Mouse (Mus musculus) limb, embryonic 14.5 days (tissue): Measurements from ENCODE around the gene Rsph1. TPM values are rescaled to one million over a fixed set of nuclear protein-coding genes. Genes with fewer than 3 reads are reported as not detected.
"Not testable (repeated sequence)": the region's sequence is repeated elsewhere in the genome, so short reads cannot be mapped to it uniquely, and the experiment has no call there.

Source experiments
- ATAC-seq: fragments of 200-750 bp; cut with Nextera tagmentation; 2 replicates; pipeline ENCODE4 v1.8.0; 2017; ENCODE audit warnings: low read depth, moderate number of reproducible peaks, moderate TSS enrichment; ENCODE audit not compliant: low FRiP score
- DNase-seq: peaks from one replicate; pipeline ENCODE4 v3.0.0-alpha.2; 2015; ENCODE audit warnings: low spot score
- H3K27ac ChIP-seq: fragments of 300-500 bp; sonication (generic); replicated peaks from 2 replicates; pipeline ENCODE4 v1.5.1; 2014; ENCODE audit warnings: low read depth, mild to moderate bottlenecking, low read length, moderate library complexity, mixed read lengths
- H3K27me3 ChIP-seq: fragments of 300-500 bp; sonication (generic); 2 replicates; pipeline ENCODE4 v1.6.1; 2014; ENCODE audit warnings: low read length, mixed read lengths; ENCODE audit not compliant: control insufficient read depth, insufficient read depth
- H3K36me3 ChIP-seq: fragments of 300-500 bp; sonication (generic); 2 replicates; pipeline ENCODE4 v1.6.1; 2014; ENCODE audit warnings: mild to moderate bottlenecking, low read length, moderate library complexity, mixed read lengths; ENCODE audit not compliant: control insufficient read depth, insufficient read depth
- H3K4me1 ChIP-seq: fragments of 300-500 bp; sonication (generic); 2 replicates; pipeline ENCODE4 v1.6.1; 2014; ENCODE audit warnings: antibody characterized with exemption, low read length, mixed read lengths; ENCODE audit not compliant: control insufficient read depth, insufficient read depth
- H3K4me2 ChIP-seq: fragments of 300-500 bp; sonication (generic); replicated peaks from 2 replicates; pipeline ENCODE4 v1.6.1; 2014; ENCODE audit warnings: low read depth, mild to moderate bottlenecking, low read length, moderate library complexity; ENCODE audit not compliant: severe bottlenecking
- H3K4me3 ChIP-seq: fragments of 300-500 bp; sonication (generic); replicated peaks from 2 replicates; pipeline ENCODE4 v1.5.1; 2014; ENCODE audit warnings: low read length
- H3K9ac ChIP-seq: fragments of 300-500 bp; sonication (generic); 2 replicates; pipeline ENCODE4 v1.6.1; 2014; ENCODE audit warnings: mild to moderate bottlenecking, low read depth, low read length, moderate library complexity; ENCODE audit not compliant: severe bottlenecking
- H3K9me3 ChIP-seq: fragments of 300-500 bp; sonication (generic); 2 replicates; pipeline ENCODE4 v1.6.1; 2016; ENCODE audit warnings: low read length; ENCODE audit not compliant: control insufficient read depth
- POLR2A ChIP-seq: fragments of 200-500 bp; IDR thresholded peaks from 2 replicates; pipeline ENCODE4 v1.8.0; 2012; ENCODE audit warnings: inconsistent platforms, mild to moderate bottlenecking, moderate library complexity, borderline replicate concordance; ENCODE audit not compliant: insufficient read depth, insufficient read length; ENCODE audit errors: extremely low read depth
- WGBS: fragments of 180-500 bp; shearing (Covaris S2); extraction: QIAGEN DNeasy Blood & Tissue Kit; methylation state at CpG from one replicate; pipeline ENCODE4 v1.1.7; 2014; 5-methylcytosine and 5-hydroxymethylcytosine counted together
- polyA plus RNA-seq, 2 experiments: library from polyadenylated mRNA; depleted of rRNA in 1 of 2; stranded (reverse) in 1 of 2; unstranded in 1 of 2; fragments of >200 nt; fragmentation: Nextera tagmentation in 1 of 2; extraction: Ambion mirVana in 1 of 2; gene quantifications; 2 replicates each; pipeline versions ENCODE4 v1.2.1 to v1.2.3; 2012 to 2014

Gene Rsph1
- polyA plus RNA-seq, 2 experiments = 0.18 to 0.33 TPM

GRCm38 (mm10) chr17:31273631-31274030 lies 3.6 kb downstream of the Rsph1 start:
- Histone ChIP-seq H3K4me3 (no peak overlapping the region), H3K4me1 (peaks cover 5% of the 10 kb centered on the region; the same call in 1 of the 2 replicates), H3K36me3 (no peaks in the 10 kb centered on the region), H3K9ac (no peak overlapping the region), H3K4me2 (no peak overlapping the region), H3K9me3 (no peaks in the 10 kb centered on the region), H3K27me3 (no peaks in the 10 kb centered on the region), H3K27ac (no peak overlapping the region)
- no peak for TF ChIP-seq POLR2A
- WGBS = 90% methylated on average over 8 of the region's 8 CpGs
- ATAC-seq = no peak
- no peak for DNase-seq

GRCm38 (mm10) chr17:31272416-31273165 lies 4.6 kb downstream of the Rsph1 start:
- TF ChIP-seq POLR2A = no peak
- WGBS = 90% methylated on average over 9 of the region's 9 CpGs
- H3K4me1 ChIP-seq = peaks cover 5% of the 10 kb centered on the region; the same call in 1 of the 2 replicates
- H3K4me3 ChIP-seq = no peak overlapping the region
- no peak for DNase-seq
- H3K9me3 ChIP-seq = no peaks in the 10 kb centered on the region
- no peak overlapping the region for H3K9ac ChIP-seq
- no peak overlapping the region for H3K4me2 ChIP-seq
- no peaks in the 10 kb centered on the region for H3K27me3 ChIP-seq
- no peak overlapping the region for H3K27ac ChIP-seq
- no peak for ATAC-seq
- no peaks in the 10 kb centered on the region for H3K36me3 ChIP-seq

- ATAC-seq (no peak), DNase-seq (no peak)
- Histone ChIP-seq H3K36me3 (no peaks in the 10 kb centered on the region), H3K27me3 (no peaks in the 10 kb centered on the region), H3K4me3 (no peak overlapping the region), H3K9me3 (no peaks in the 10 kb centered on the region), H3K27ac (no peak overlapping the region), H3K4me2 (no peak overlapping the region), H3K4me1 (no peaks in the 10 kb centered on the region), H3K9ac (no peak overlapping the region)
- 74% methylated on average over 5 of the region's 7 CpGs for WGBS
- TF ChIP-seq POLR2A = no peak
These were observed 5.9 kb downstream of the Rsph1 start for GRCm38 (mm10) chr17:31271136-31271851.

GRCm38 (mm10) chr17:31270736-31271135 lies 6.4 kb downstream of the Rsph1 start:
- not testable (repeated sequence) for DNase-seq, H3K4me1 ChIP-seq, H3K27ac ChIP-seq, H3K4me3 ChIP-seq, H3K9me3 ChIP-seq, ATAC-seq, H3K36me3 ChIP-seq, H3K9ac ChIP-seq, H3K27me3 ChIP-seq, H3K4me2 ChIP-seq
- WGBS = 84% methylated on average over 8 of the region's 8 CpGs

DNA sequence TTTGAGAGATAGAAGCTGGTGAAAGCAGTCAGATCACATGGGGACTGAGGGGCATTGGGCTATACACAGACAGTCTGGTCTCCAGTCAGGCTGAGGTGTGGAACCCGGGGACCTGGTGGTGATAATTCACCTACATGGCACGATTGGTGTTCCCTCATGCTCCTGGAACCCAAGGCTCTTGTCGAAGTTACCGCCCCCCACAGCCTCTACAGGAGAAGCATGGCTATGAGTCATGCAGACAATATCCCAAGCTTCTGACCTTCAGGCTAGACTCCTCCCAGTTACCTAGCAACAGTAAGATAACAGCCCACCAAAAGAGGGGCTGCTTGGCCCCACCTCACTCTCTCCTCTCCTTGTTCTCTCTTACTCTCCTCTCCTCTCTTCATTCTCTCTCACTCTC lies 6.9 kb downstream of the Rsph1 start:
- H3K4me1 ChIP-seq = no peaks in the 10 kb centered on the region
- 90% methylated on average over 4 of the region's 4 CpGs for WGBS
- DNase-seq (no peak), ATAC-seq (no peak)
- no peak overlapping the region for H3K4me2 ChIP-seq
- H3K9ac ChIP-seq = no peak overlapping the region
- H3K36me3 ChIP-seq = no peaks in the 10 kb centered on the region
- no peak overlapping the region for H3K4me3 ChIP-seq
- H3K27ac ChIP-seq = no peak overlapping the region
- TF ChIP-seq POLR2A = no peak
- H3K27me3 ChIP-seq = no peaks in the 10 kb centered on the region
- H3K9me3 ChIP-seq = no peaks in the 10 kb centered on the region
